Mouse (Mus musculus): Measurements from ENCODE around the gene Nckap5. TPM values are rescaled to one million over a fixed set of nuclear protein-coding genes. Genes with fewer than 3 reads are reported as not detected.

Gene Nckap5
- polyA plus RNA-seq, 1 experiment: not detected

GRCm38 (mm10) chr1:126637515-126637914 is 193.1 kb downstream of the Nckap5 start:
- TF ChIP-seq POLR2A (IDR thresholded peaks at IDR 0.05; ENCODE audit: insufficient read depth, low read depth, low read length): no peak
- TF ChIP-seq CTCF (IDR thresholded peaks at IDR 0.05; ENCODE audit: insufficient read depth, low read depth, low read length): no peak
- H3K27ac ChIP-seq (ENCODE audit: insufficient read depth, low read depth, low read length): no peak overlapping the region
- H3K4me3 ChIP-seq (ENCODE audit: insufficient read depth, low read depth, low read length): no peak overlapping the region
- 93% methylated on average over 1 of the region's 1 CpGs for WGBS
- no peaks in the 10 kb centered on the region for H3K4me1 ChIP-seq (ENCODE audit: control insufficient read depth, insufficient read depth, low read length)

DNA sequence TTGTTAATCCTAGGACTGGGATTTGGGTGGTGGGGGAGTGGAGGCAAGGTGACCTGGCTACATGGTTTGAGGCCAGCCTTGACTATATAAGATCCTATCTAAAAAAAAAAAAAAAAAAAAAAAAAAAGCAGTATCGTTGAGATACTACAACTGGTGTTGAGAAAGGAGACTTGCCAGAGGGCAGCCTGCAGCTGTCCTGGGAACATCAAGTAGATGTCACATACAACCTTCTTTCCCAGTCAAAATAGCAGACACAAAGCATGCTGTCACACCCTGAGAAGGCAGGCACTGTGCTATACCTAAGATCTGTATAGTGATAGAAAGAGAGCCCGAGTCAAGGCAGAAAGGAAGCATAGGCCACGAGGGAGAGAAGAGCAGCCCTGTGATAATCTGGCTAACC is 204.4 kb downstream of the Nckap5 start:
- TF ChIP-seq POLR2A (IDR thresholded peaks at IDR 0.05; ENCODE audit: insufficient read depth, low read depth, low read length) (no peak), CTCF (IDR thresholded peaks at IDR 0.05; ENCODE audit: insufficient read depth, low read depth, low read length) (no peak)
- 90% methylated on average over 3 of the region's 3 CpGs for WGBS
- no peaks in the 10 kb centered on the region for H3K4me1 ChIP-seq (ENCODE audit: control insufficient read depth, insufficient read depth, low read length)
- no peak overlapping the region for H3K4me3 ChIP-seq (ENCODE audit: insufficient read depth, low read depth, low read length)
- no peak overlapping the region for H3K27ac ChIP-seq (ENCODE audit: insufficient read depth, low read depth, low read length)

GRCm38 (mm10) chr1:126622036-126622435 is 208.6 kb downstream of the Nckap5 start:
- Histone ChIP-seq H3K4me1 (ENCODE audit: control insufficient read depth, insufficient read depth, low read length) (no peaks in the 10 kb centered on the region), H3K27ac (ENCODE audit: insufficient read depth, low read depth, low read length) (no peak overlapping the region), H3K4me3 (ENCODE audit: insufficient read depth, low read depth, low read length) (no peak overlapping the region)
- TF ChIP-seq CTCF (IDR thresholded peaks at IDR 0.05; ENCODE audit: insufficient read depth, low read depth, low read length) (no peak), POLR2A (IDR thresholded peaks at IDR 0.05; ENCODE audit: insufficient read depth, low read depth, low read length) (no peak)
- 62% methylated on average over 4 of the region's 4 CpGs for WGBS

DNA sequence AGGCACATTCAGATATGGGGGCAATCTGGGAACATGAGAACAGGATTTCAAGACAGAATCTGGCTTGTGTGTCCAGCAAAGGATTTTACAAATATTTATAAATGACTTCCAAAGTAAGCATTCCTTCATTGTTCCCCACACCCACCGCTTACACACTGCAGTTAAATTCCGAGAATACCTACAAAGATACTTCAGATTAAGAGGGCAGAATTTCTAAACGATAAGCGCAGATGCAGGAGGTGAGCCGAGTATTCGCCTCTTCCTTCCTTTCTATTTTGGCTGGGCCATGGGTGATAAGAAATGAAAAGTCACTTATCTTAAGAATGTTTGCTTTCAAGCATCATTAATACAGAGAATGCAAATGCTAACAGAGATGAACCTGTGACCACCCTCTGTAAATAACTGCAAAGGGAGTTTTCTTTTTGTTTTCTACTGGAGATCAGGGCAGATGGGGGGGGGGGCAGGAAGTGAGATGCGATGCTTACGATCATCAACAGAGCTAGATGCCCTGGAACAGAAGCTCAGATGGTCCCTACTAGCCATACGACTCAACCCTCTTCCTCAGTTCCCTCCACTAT is 213.0 kb downstream of the Nckap5 start:
- no peak overlapping the region for H3K4me3 ChIP-seq (ENCODE audit: insufficient read depth, low read depth, low read length)
- H3K27ac ChIP-seq (ENCODE audit: insufficient read depth, low read depth, low read length): no peak overlapping the region
- WGBS: 91% methylated on average over 9 of the region's 9 CpGs
- no peak for TF ChIP-seq CTCF (IDR thresholded peaks at IDR 0.05; ENCODE audit: insufficient read depth, low read depth, low read length)
- no peak for TF ChIP-seq POLR2A (IDR thresholded peaks at IDR 0.05; ENCODE audit: insufficient read depth, low read depth, low read length)
- H3K4me1 ChIP-seq (ENCODE audit: control insufficient read depth, insufficient read depth, low read length): no peaks in the 10 kb centered on the region

DNA sequence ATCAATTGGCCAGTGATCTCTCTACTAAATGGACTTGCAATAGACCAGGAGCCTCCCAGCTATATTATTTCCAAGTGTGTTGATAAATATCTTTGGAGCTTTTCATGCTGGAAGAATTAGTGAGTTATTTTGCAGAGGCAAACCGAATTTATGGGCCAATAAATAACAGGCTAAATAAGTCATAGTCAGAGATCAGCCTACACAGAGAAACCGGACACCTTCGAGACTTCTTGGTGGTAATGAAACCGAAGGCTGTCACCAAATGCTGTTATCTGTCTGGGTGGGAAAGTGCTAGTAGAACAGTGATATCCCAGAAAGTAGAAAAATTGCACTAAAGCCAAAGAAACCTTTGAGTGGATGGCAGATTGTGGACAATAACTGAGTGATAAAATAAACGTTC is 213.6 kb downstream of the Nckap5 start:
- Histone ChIP-seq H3K27ac (ENCODE audit: insufficient read depth, low read depth, low read length) (no peak overlapping the region), H3K4me1 (ENCODE audit: control insufficient read depth, insufficient read depth, low read length) (no peaks in the 10 kb centered on the region), H3K4me3 (ENCODE audit: insufficient read depth, low read depth, low read length) (no peak overlapping the region)
- TF ChIP-seq CTCF (IDR thresholded peaks at IDR 0.05; ENCODE audit: insufficient read depth, low read depth, low read length) (no peak), POLR2A (IDR thresholded peaks at IDR 0.05; ENCODE audit: insufficient read depth, low read depth, low read length) (no peak)
- 79% methylated on average over 5 of the region's 5 CpGs for WGBS

DNA sequence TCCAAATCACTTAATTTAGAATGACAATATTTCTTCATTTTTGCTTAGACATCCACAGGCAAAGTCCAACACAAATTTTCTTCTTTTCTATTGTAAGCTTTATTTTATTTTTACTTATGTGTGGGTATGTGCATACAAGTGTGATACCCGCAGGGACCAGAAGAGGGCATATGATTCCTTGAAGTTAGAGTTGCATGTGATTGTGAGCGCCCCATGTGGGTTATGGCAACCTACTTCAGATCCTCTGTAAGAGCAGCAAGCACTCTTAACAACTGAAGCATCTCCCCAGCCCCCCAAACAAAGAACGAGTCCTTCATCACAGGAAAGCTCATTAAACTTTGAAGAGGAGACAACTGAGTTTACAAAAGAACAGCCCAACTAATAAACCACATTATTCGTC is 217.7 kb downstream of the Nckap5 start:
- no peak overlapping the region for H3K27ac ChIP-seq (ENCODE audit: insufficient read depth, low read depth, low read length)
- no peak overlapping the region for H3K4me3 ChIP-seq (ENCODE audit: insufficient read depth, low read depth, low read length)
- H3K4me1 ChIP-seq (ENCODE audit: control insufficient read depth, insufficient read depth, low read length): no peaks in the 10 kb centered on the region
- no peak for TF ChIP-seq POLR2A (IDR thresholded peaks at IDR 0.05; ENCODE audit: insufficient read depth, low read depth, low read length)
- no peak for TF ChIP-seq CTCF (IDR thresholded peaks at IDR 0.05; ENCODE audit: insufficient read depth, low read depth, low read length)
- WGBS: 79% methylated on average over 4 of the region's 4 CpGs

GRCm38 (mm10) chr1:126608586-126608985 is 222.0 kb downstream of the Nckap5 start:
- WGBS: 91% methylated on average over 4 of the region's 4 CpGs
- no peak overlapping the region for H3K4me3 ChIP-seq (ENCODE audit: insufficient read depth, low read depth, low read length)
- no peaks in the 10 kb centered on the region for H3K4me1 ChIP-seq (ENCODE audit: control insufficient read depth, insufficient read depth, low read length)
- H3K27ac ChIP-seq (ENCODE audit: insufficient read depth, low read depth, low read length): no peak overlapping the region
- TF ChIP-seq POLR2A (IDR thresholded peaks at IDR 0.05; ENCODE audit: insufficient read depth, low read depth, low read length) (no peak), CTCF (IDR thresholded peaks at IDR 0.05; ENCODE audit: insufficient read depth, low read depth, low read length) (no peak)

GRCm38 (mm10) chr1:126606189-126607080 is 224.2 kb downstream of the Nckap5 start:
- H3K4me3 ChIP-seq (ENCODE audit: insufficient read depth, low read depth, low read length): no peak overlapping the region
- WGBS: 48% methylated on average over 14 of the region's 14 CpGs

GRCm38 (mm10) chr1:126604551-126604950 is 226.0 kb downstream of the Nckap5 start:
- WGBS: 77% methylated on average over 9 of the region's 9 CpGs
- H3K4me1 ChIP-seq (ENCODE audit: control insufficient read depth, insufficient read depth, low read length): no peaks in the 10 kb centered on the region
- TF ChIP-seq CTCF (IDR thresholded peaks at IDR 0.05; ENCODE audit: insufficient read depth, low read depth, low read length): no peak
- TF ChIP-seq POLR2A (IDR thresholded peaks at IDR 0.05; ENCODE audit: insufficient read depth, low read depth, low read length): no peak

More at GRCm38 (mm10) chr1:126606189-126607080, 224.2 kb downstream of the Nckap5 start:
- H3K27ac ChIP-seq (ENCODE audit: insufficient read depth, low read depth, low read length): no peak overlapping the region
- TF ChIP-seq POLR2A (IDR thresholded peaks at IDR 0.05; ENCODE audit: insufficient read depth, low read depth, low read length) (no peak), CTCF (IDR thresholded peaks at IDR 0.05; ENCODE audit: insufficient read depth, low read depth, low read length) (no peak)
- no peaks in the 10 kb centered on the region for H3K4me1 ChIP-seq (ENCODE audit: control insufficient read depth, insufficient read depth, low read length)

More at GRCm38 (mm10) chr1:126604551-126604950, 226.0 kb downstream of the Nckap5 start:
- no peak overlapping the region for H3K27ac ChIP-seq (ENCODE audit: insufficient read depth, low read depth, low read length)
- no peak overlapping the region for H3K4me3 ChIP-seq (ENCODE audit: insufficient read depth, low read depth, low read length)
